Mouse (Mus musculus) myocyte (in vitro differentiated cells): ENCODE measurements around the gene Tbata. TPM values are rescaled to one million over a fixed set of nuclear protein-coding genes. Genes with fewer than 3 reads are reported as not detected.

ENCODE experiments used
- H3K27me3 ChIP-seq: one replicate; pipeline ENCODE4 v1.6.1; 2011; ENCODE audit not compliant: control insufficient read depth, insufficient read depth, insufficient read length
- H3K36me3 ChIP-seq: one replicate; pipeline ENCODE4 v1.6.1; 2011; ENCODE audit not compliant: control insufficient read depth, insufficient read depth
- H3K4me2 ChIP-seq: one replicate; pipeline ENCODE4 v1.6.1; 2011; ENCODE audit warnings: low read depth, control low read depth
- H3K4me3 ChIP-seq: one replicate; pipeline ENCODE4 v1.5.1; 2011; ENCODE audit warnings: mild to moderate bottlenecking, control low read depth, moderate library complexity
- H3K79me2 ChIP-seq: one replicate; pipeline ENCODE4 v1.6.1; 2011; ENCODE audit not compliant: control insufficient read depth, insufficient read depth
- H3ac ChIP-seq: one replicate; pipeline ENCODE4 v1.6.1; 2011; ENCODE audit not compliant: control insufficient read depth, insufficient read length
- CEBPB ChIP-seq: IDR thresholded peaks from 2 replicates; pipeline ENCODE4 v1.6.1; 2011; ENCODE audit warnings: mild to moderate bottlenecking, moderate library complexity; ENCODE audit not compliant: poor library complexity, insufficient read depth, severe bottlenecking
- E2F4 ChIP-seq: IDR thresholded peaks from one replicate; pipeline ENCODE4 v1.6.1; 2011; ENCODE audit warnings: mild to moderate bottlenecking, control low read depth, moderate library complexity; ENCODE audit not compliant: insufficient read depth
- MAX ChIP-seq: IDR thresholded peaks from one replicate; pipeline ENCODE4 v1.6.1; 2011; ENCODE audit warnings: low read depth, mild to moderate bottlenecking, control low read depth
- MYOD1 ChIP-seq, 3 experiments: IDR thresholded peaks; one replicate each; pipeline ENCODE4 v1.6.1; 2011; ENCODE audit warnings: control low read depth in 2 of 3, low read depth in 2 of 3, mild to moderate bottlenecking in 2 of 3, moderate library complexity in 1 of 3; ENCODE audit not compliant: insufficient read length in 2 of 3, control insufficient read depth in 1 of 3
- MYOG ChIP-seq, 3 experiments: IDR thresholded peaks; one replicate each; pipeline ENCODE4 v1.6.1; 2011; ENCODE audit warnings: control low read depth in 2 of 3, low read depth in 2 of 3, mild to moderate bottlenecking in 2 of 3; ENCODE audit not compliant: insufficient read length in 2 of 3, control insufficient read depth in 1 of 3, insufficient read depth in 1 of 3
- POLR2A ChIP-seq: IDR thresholded peaks from one replicate; pipeline ENCODE4 v1.6.1; 2011; ENCODE audit warnings: low read depth, mild to moderate bottlenecking, control low read depth, moderate library complexity; ENCODE audit not compliant: insufficient read length
- POLR2AphosphoS2 ChIP-seq: IDR thresholded peaks from one replicate; pipeline ENCODE4 v1.6.1; 2011; ENCODE audit warnings: low read depth, control low read depth; ENCODE audit not compliant: insufficient read length
- REST ChIP-seq: IDR thresholded peaks from one replicate; pipeline ENCODE4 v1.6.1; 2011; ENCODE audit warnings: mild to moderate bottlenecking, control low read depth, moderate library complexity; ENCODE audit not compliant: insufficient read depth, insufficient read length
- SRF ChIP-seq: IDR thresholded peaks from one replicate; pipeline ENCODE4 v1.6.1; 2011; ENCODE audit warnings: low read depth; ENCODE audit not compliant: control insufficient read depth, insufficient read length
- TCF12 ChIP-seq: IDR thresholded peaks from one replicate; pipeline ENCODE4 v1.6.1; 2011; ENCODE audit warnings: mild to moderate bottlenecking, control low read depth; ENCODE audit not compliant: poor library complexity, insufficient read depth, severe bottlenecking
- TCF3 ChIP-seq: IDR thresholded peaks from one replicate; pipeline ENCODE4 v1.6.1; 2011; ENCODE audit warnings: low read depth, control low read depth; ENCODE audit not compliant: insufficient read length
- USF1 ChIP-seq: IDR thresholded peaks from one replicate; pipeline ENCODE4 v1.6.1; 2011; ENCODE audit warnings: low read depth, mild to moderate bottlenecking, control low read depth, moderate library complexity
- polyA plus RNA-seq: library from polyadenylated mRNA; unstranded; fragments of >200 nt; fragmentation: generic; extraction: Trizol; gene quantifications from one replicate; pipeline ENCODE4 v1.2.1, GENCODE M21; 2012; ENCODE audit warnings: missing spikeins

The Tbata gene
- polyA plus RNA-seq, 1 experiment, result not detected

- Histone ChIP-seq H3ac (no peak overlapping the region), H3K4me3 (no peak overlapping the region), H3K4me2 (no peak overlapping the region), H3K79me2 (no peaks in the 10 kb centered on the region), H3K36me3 (no peaks in the 10 kb centered on the region), H3K27me3 (no peaks in the 10 kb centered on the region)
- TF ChIP-seq MAX, result no peak
- no peak for TF ChIP-seq E2F4
- TF ChIP-seq MYOG (IDR thresholded peaks at IDR 0.05; ENCODE audit: control insufficient read depth in 1 of 3, insufficient read depth in 1 of 3, insufficient read length in 2 of 3, low read depth in 2 of 3), result no peak
- TF ChIP-seq CEBPB, result no peak
- TF ChIP-seq MYOD1 (IDR thresholded peaks at IDR 0.05; ENCODE audit: control insufficient read depth in 1 of 3, insufficient read length in 2 of 3, low read depth in 2 of 3), result no peak
Measured at GRCm38 (mm10) chr10:61160089-61160488, 11.7 kb upstream of the Tbata start.

GRCm38 (mm10) chr10:61160671-61161070, 11.1 kb upstream of the Tbata start:
- no peak overlapping the region for H3K4me3 ChIP-seq

GRCm38 (mm10) chr10:61162366-61162765, 9.4 kb upstream of the Tbata start:
- Histone ChIP-seq H3K79me2 (no peaks in the 10 kb centered on the region), H3K27me3 (no peaks in the 10 kb centered on the region), H3K36me3 (no peaks in the 10 kb centered on the region), H3ac (no peak overlapping the region), H3K4me2 (no peak overlapping the region), H3K4me3 (no peak overlapping the region)
- TF ChIP-seq SRF (no peak), MYOG (IDR thresholded peaks at IDR 0.05; ENCODE audit: control insufficient read depth in 1 of 3, insufficient read depth in 1 of 3, insufficient read length in 2 of 3, low read depth in 2 of 3) (no peak), E2F4 (no peak), MAX (no peak), POLR2A (no peak), POLR2AphosphoS2 (no peak), REST (no peak), TCF3 (no peak)

More at GRCm38 (mm10) chr10:61160671-61161070, 11.1 kb upstream of the Tbata start:
- Histone ChIP-seq H3K4me2 (no peak overlapping the region), H3K36me3 (no peaks in the 10 kb centered on the region), H3K79me2 (no peaks in the 10 kb centered on the region), H3ac (no peak overlapping the region), H3K27me3 (no peaks in the 10 kb centered on the region)
- no peak for TF ChIP-seq SRF
- no peak for TF ChIP-seq MYOD1 (IDR thresholded peaks at IDR 0.05; ENCODE audit: control insufficient read depth in 1 of 3, insufficient read length in 2 of 3, low read depth in 2 of 3)
- TF ChIP-seq MAX, result no peak
- TF ChIP-seq TCF3, result no peak
- no peak for TF ChIP-seq E2F4
- no peak for TF ChIP-seq USF1
- TF ChIP-seq POLR2AphosphoS2, result no peak
- TF ChIP-seq TCF12, result no peak

DNA sequence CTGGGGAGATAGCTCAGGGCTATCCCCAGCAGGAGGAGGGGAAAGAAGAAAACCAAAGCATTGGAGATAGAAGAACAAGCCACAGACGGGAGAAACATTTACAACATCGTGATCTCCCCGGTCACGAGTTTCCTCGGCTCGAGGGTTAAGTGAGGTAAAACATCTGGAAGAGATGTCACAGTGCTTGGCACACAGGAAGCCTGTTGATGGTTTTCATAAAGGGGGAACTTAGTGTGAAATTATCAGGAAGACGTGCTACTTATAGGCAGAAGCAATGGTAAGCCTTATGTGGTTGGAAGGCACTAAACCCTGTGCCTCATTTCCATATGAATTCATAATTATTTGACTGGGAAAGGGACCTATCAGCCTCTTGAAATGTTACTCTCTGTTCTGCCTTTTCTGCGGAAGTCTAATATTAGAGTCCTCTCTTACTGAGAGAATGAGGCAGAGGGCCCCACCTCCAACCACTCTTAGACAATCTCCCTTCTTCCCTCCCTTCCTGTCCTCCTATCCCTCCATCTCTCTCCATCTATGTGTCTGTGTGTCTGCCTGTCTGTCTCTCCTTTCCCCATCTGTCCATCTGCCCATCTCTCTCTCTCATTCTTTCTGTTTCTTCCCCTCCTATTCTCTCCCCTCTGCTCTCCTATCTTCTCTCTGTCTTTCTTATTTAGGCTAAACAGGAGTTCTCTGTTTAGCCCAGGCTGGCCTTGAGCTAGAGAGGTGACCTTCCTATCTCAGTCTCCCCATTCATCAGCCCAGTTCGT, 4.2 kb upstream of the Tbata start:
- no peak overlapping the region for H3ac ChIP-seq
- H3K27me3 ChIP-seq, result peaks cover 15% of the 10 kb centered on the region
- no peak overlapping the region for H3K4me2 ChIP-seq
- no peaks in the 10 kb centered on the region for H3K79me2 ChIP-seq
- no peak for TF ChIP-seq TCF3
- no peak for TF ChIP-seq SRF
- no peak for TF ChIP-seq TCF12
- TF ChIP-seq POLR2A, result no peak
- TF ChIP-seq CEBPB, result no peak
- TF ChIP-seq REST, result no peak
- no peaks in the 10 kb centered on the region for H3K36me3 ChIP-seq
- H3K4me3 ChIP-seq, result no peak overlapping the region

- H3ac ChIP-seq, result no peak overlapping the region
- no peak overlapping the region for H3K4me3 ChIP-seq
- H3K4me2 ChIP-seq, result no peak overlapping the region
- peaks cover 15% of the 10 kb centered on the region for H3K27me3 ChIP-seq
- H3K36me3 ChIP-seq, result no peaks in the 10 kb centered on the region
- no peak for TF ChIP-seq CEBPB
- TF ChIP-seq MAX, result no peak
- no peak for TF ChIP-seq POLR2A
- no peak for TF ChIP-seq USF1
- no peaks in the 10 kb centered on the region for H3K79me2 ChIP-seq
Measured at GRCm38 (mm10) chr10:61168393-61168792, 3.4 kb upstream of the Tbata start.

DNA sequence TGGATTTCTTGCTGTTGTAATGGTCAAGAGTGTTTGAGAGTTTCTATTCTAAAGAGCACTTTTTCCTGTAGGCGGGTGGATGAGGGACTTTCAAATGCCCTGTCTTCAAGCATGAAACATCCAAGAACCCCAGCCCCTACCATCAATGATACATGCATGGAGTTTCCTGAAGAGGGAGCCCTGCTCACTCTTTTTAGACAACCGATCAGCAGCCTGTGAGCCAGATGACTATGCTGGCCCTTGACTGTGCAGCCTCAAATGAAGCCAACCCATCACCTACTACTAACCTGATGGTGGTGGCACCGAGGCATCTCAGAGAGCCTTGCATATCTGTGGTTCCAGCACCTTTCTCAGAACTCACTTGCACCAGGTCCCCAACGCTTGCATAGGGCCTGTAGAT, 742 bp downstream of the Tbata start:
- no peak overlapping the region for H3K4me2 ChIP-seq
- H3K36me3 ChIP-seq, result no peaks in the 10 kb centered on the region
- TF ChIP-seq MYOD1 (IDR thresholded peaks at IDR 0.05; ENCODE audit: control insufficient read depth in 1 of 3, insufficient read length in 2 of 3, low read depth in 2 of 3) (no peak), E2F4 (no peak), SRF (no peak), TCF12 (no peak), POLR2A (no peak), CEBPB (no peak), MAX (no peak), USF1 (no peak), TCF3 (no peak), REST (no peak), POLR2AphosphoS2 (no peak), MYOG (IDR thresholded peaks at IDR 0.05; ENCODE audit: control insufficient read depth in 1 of 3, insufficient read depth in 1 of 3, insufficient read length in 2 of 3, low read depth in 2 of 3) (no peak)
- H3ac ChIP-seq, result no peak overlapping the region
- H3K4me3 ChIP-seq, result no peak overlapping the region
- peaks cover 15% of the 10 kb centered on the region for H3K27me3 ChIP-seq
- no peaks in the 10 kb centered on the region for H3K79me2 ChIP-seq
